Mouse (Mus musculus) heart, postnatal 0 days (tissue): ENCODE measurements around the gene Prkaca. TPM values are rescaled to one million over a fixed set of nuclear protein-coding genes. Genes with fewer than 3 reads are reported as not detected.
A peak's percentile ranks its signal among the peaks of the same experiment; 100 is the strongest.

ENCODE experiments used
- ATAC-seq: fragments of 200-750 bp; cut with Nextera tagmentation; 2 replicates; pipeline ENCODE4 v1.8.0; 2017; ENCODE audit warnings: low read depth, moderate number of reproducible peaks, moderate library complexity; ENCODE audit not compliant: insufficient read depth
- DNase-seq: peaks from one replicate; pipeline ENCODE4 v3.0.0-alpha.2; 2016; ENCODE audit warnings: low spot score
- H3K27ac ChIP-seq: fragments of 300-500 bp; sonication (generic); 2 replicates; pipeline ENCODE4 v1.5.1; 2014; ENCODE audit warnings: low read depth, mild to moderate bottlenecking
- H3K27me3 ChIP-seq: fragments of 300-500 bp; sonication (generic); 2 replicates; pipeline ENCODE4 v1.6.1; 2014; ENCODE audit warnings: low read length, mixed read lengths; ENCODE audit not compliant: control insufficient read depth, insufficient read depth
- H3K36me3 ChIP-seq: fragments of 300-500 bp; sonication (generic); replicated peaks from 2 replicates; pipeline ENCODE4 v1.6.1; 2014; ENCODE audit warnings: low read length, mixed read lengths; ENCODE audit not compliant: control insufficient read depth, insufficient read depth
- H3K4me1 ChIP-seq: fragments of 300-500 bp; sonication (generic); 2 replicates; pipeline ENCODE4 v1.6.1; 2014; ENCODE audit warnings: antibody characterized with exemption; ENCODE audit not compliant: control insufficient read depth, insufficient read depth
- H3K4me2 ChIP-seq: fragments of 300-500 bp; sonication (generic); 2 replicates; pipeline ENCODE4 v1.6.1; 2014; ENCODE audit warnings: low read depth, mild to moderate bottlenecking, low read length, moderate library complexity
- H3K4me3 ChIP-seq: fragments of 300-500 bp; sonication (generic); 2 replicates; pipeline ENCODE4 v1.5.1; 2014; ENCODE audit warnings: low read depth, low read length
- H3K9ac ChIP-seq: fragments of 300-500 bp; sonication (generic); replicated peaks from 2 replicates; pipeline ENCODE4 v1.6.1; 2014; ENCODE audit warnings: low read depth, low read length, mixed read lengths
- H3K9me3 ChIP-seq: fragments of 300-500 bp; sonication (generic); replicated peaks from 2 replicates; pipeline ENCODE4 v1.6.1; 2016; ENCODE audit warnings: low read length; ENCODE audit not compliant: control insufficient read depth
- CTCF ChIP-seq: IDR thresholded peaks from 2 replicates; pipeline ENCODE4 v1.5.1; 2016; ENCODE audit warnings: antibody characterized with exemption, control low read depth, low read depth
- EP300 ChIP-seq: IDR thresholded peaks from 2 replicates; pipeline ENCODE4 v1.6.1; 2016; ENCODE audit warnings: antibody characterized with exemption, low read depth
- WGBS: fragments of 180-500 bp; shearing (Covaris S2); extraction: QIAGEN DNeasy Blood & Tissue Kit; methylation state at CpG from one replicate; pipeline ENCODE4 v1.1.7; 2014; 5-methylcytosine and 5-hydroxymethylcytosine counted together
- microRNA counts: library from miRNA; unstranded; fragments of <30 nt; microRNA quantifications from one replicate; lab custom pipeline; 2015
- microRNA-seq: library from miRNA; unstranded; fragments of <30 nt; microRNA quantifications from one replicate; pipeline ENCODE4, GENCODE M21; 2016
- polyA plus RNA-seq: library from polyadenylated mRNA; unstranded; fragments of >200 nt; fragmentation: Nextera tagmentation; extraction: Ambion mirVana; gene quantifications from 2 replicates; pipeline ENCODE4 v1.2.1, GENCODE M21; 2015
- total RNA-seq: library from RNA; depleted of rRNA; stranded (reverse); fragments of >200 nt; gene quantifications from 2 replicates; pipeline ENCODE4 v1.2.3, GENCODE M21; 2014; ENCODE audit warnings: low replicate concordance; rRNA removed

The Prkaca gene
- total and polyA plus RNA-seq, 2 experiments from 2014 or later = 246 to 312 TPM

GRCm38 (mm10) chr8:84042948-84043342, 70.2 kb downstream of the Prkaca start:
- H3K27ac ChIP-seq = no peak overlapping the region
- no peaks in the 10 kb centered on the region for H3K9me3 ChIP-seq
- H3K4me2 ChIP-seq = peak overlapping the region; percentile 66
- no peak for DNase-seq
- ATAC-seq = no peak
- 27% methylated on average over 12 of the region's 12 CpGs for WGBS
- no peaks in the 10 kb centered on the region for H3K36me3 ChIP-seq
- TF ChIP-seq EP300 (no peak), CTCF (no peak)
- peak overlapping the region; percentile 39 for H3K4me3 ChIP-seq
- H3K4me1 ChIP-seq = peaks cover 14% of the 10 kb centered on the region
- H3K27me3 ChIP-seq = peaks cover 28% of the 10 kb centered on the region
- H3K9ac ChIP-seq = no peak overlapping the region

- H3K9ac ChIP-seq = no peak overlapping the region
Observed at GRCm38 (mm10) chr8:84044103-84044502, 71.3 kb downstream of the Prkaca start.

GRCm38 (mm10) chr8:84044900-84045299, 72.1 kb downstream of the Prkaca start, which contains the start of gene Rln3:
Rln3 (minus strand) TSS chr8:84045000.
- peaks cover 28% of the 10 kb centered on the region for H3K27me3 ChIP-seq
- no peak within 1 kb of the TSS for H3K9ac ChIP-seq
- no peaks in the 10 kb centered on the region for H3K36me3 ChIP-seq
- WGBS = 12% methylated on average over 9 of the region's 9 CpGs
- H3K4me2 ChIP-seq = peak within 1 kb of the TSS; percentile 5; the same call in 1 of the 2 replicates
- H3K27ac ChIP-seq = no peak within 1 kb of the TSS
- no peak within 1 kb of the TSS for H3K4me3 ChIP-seq
- no peak for DNase-seq
- no peak for ATAC-seq
- no peaks in the 10 kb centered on the region for H3K4me1 ChIP-seq
- H3K9me3 ChIP-seq = no peaks in the 10 kb centered on the region
- TF ChIP-seq EP300 (no peak), CTCF (no peak)

More at GRCm38 (mm10) chr8:84044103-84044502, 71.3 kb downstream of the Prkaca start:
- DNase-seq (no peak), ATAC-seq (no peak)
- H3K27me3 ChIP-seq = peaks cover 28% of the 10 kb centered on the region
- TF ChIP-seq EP300 = no peak
- 0 out of 2 replicates have a peak, but pooled peaks have one; percentile 3 for TF ChIP-seq CTCF
- H3K36me3 ChIP-seq = no peaks in the 10 kb centered on the region
- H3K4me1 ChIP-seq = peaks cover 3% of the 10 kb centered on the region; the same call in 1 of the 2 replicates
- no peak overlapping the region for H3K4me3 ChIP-seq
- H3K27ac ChIP-seq = no peak overlapping the region
- no peak overlapping the region for H3K4me2 ChIP-seq
- WGBS = 15% methylated on average over 7 of the region's 7 CpGs
- no peaks in the 10 kb centered on the region for H3K9me3 ChIP-seq

MicroRNA genes within 50 kb of the gene (microRNA counts, 519-probe panel; counts per million panel counts)
- not detected for microRNA mmu-miR-1199 (lab: Ali Mortazavi, UCI)

Small RNAs within 50 kb of the gene (microRNA-seq; reads per million reads assigned to microRNA genes)
- not detected for gene Gm44330
- not detected for gene Gm44450
- gene Mir1199 = not detected
- gene Mir8111 = 4.1 reads per million, percentile 18 among the genes with 10 or more reads in this experiment

Other genes with a start within 250 kb of the Prkaca start
- gene Adgre5, start 231.7 kb upstream of the Prkaca start, total RNA-seq = 46.4 and 51.2 TPM in 2 replicates
- 35.3 and 35.8 TPM in 2 replicates for gene Adgre5, start 231.7 kb upstream of the Prkaca start, polyA plus RNA-seq
- 28.7 and 58.4 TPM in 2 replicates for gene Adgrl1, start 72.9 kb upstream of the Prkaca start, total RNA-seq
- gene Adgrl1, start 72.9 kb upstream of the Prkaca start, polyA plus RNA-seq = 3.8 and 4.4 TPM in 2 replicates
- 0.08 and 1.3 TPM in 2 replicates for gene Gm10644, start 17.8 kb upstream of the Prkaca start, total RNA-seq
- gene Gm10644, start 17.8 kb upstream of the Prkaca start, polyA plus RNA-seq = 0.41 and 0.42 TPM in 2 replicates
- 109 and 155 TPM in 2 replicates for gene Asf1b, start 17.5 kb upstream of the Prkaca start, total RNA-seq
- gene Asf1b, start 17.5 kb upstream of the Prkaca start, polyA plus RNA-seq = 19.2 and 21.5 TPM in 2 replicates
- gene Samd1, start 24.7 kb downstream of the Prkaca start, total RNA-seq = 46.3 and 52.0 TPM in 2 replicates
- 3.6 and 3.7 TPM in 2 replicates for gene Samd1, start 24.7 kb downstream of the Prkaca start, polyA plus RNA-seq
- gene 1700067K01Rik, start 28.5 kb downstream of the Prkaca start, total RNA-seq = not detected in 2 replicates
- 0.96 and 1.3 TPM in 2 replicates for gene 1700067K01Rik, start 28.5 kb downstream of the Prkaca start, polyA plus RNA-seq
- gene 2210011C24Rik, start 39.2 kb downstream of the Prkaca start, total RNA-seq = 17.8 TPM in 1 of 2 replicates, not detected in the other
- gene 2210011C24Rik, start 39.2 kb downstream of the Prkaca start, polyA plus RNA-seq = 0.48 and 0.88 TPM in 2 replicates
- gene Palm3, start 48.5 kb downstream of the Prkaca start, total RNA-seq = not detected in 2 replicates
- gene Palm3, start 48.5 kb downstream of the Prkaca start, polyA plus RNA-seq = 0.33 and 0.41 TPM in 2 replicates
- 3.9 and 5.6 TPM in 2 replicates for gene Il27ra, start 69.6 kb downstream of the Prkaca start, total RNA-seq
- 2.6 and 3.6 TPM in 2 replicates for gene Il27ra, start 69.6 kb downstream of the Prkaca start, polyA plus RNA-seq
- gene Rln3, start 72.0 kb downstream of the Prkaca start, total RNA-seq = not detected in 2 replicates
- not detected in 2 replicates for gene Rln3, start 72.0 kb downstream of the Prkaca start, polyA plus RNA-seq
- gene Gm10643, start 92.1 kb downstream of the Prkaca start, total RNA-seq = 1.3 and 3.8 TPM in 2 replicates
- gene Gm10643, start 92.1 kb downstream of the Prkaca start, polyA plus RNA-seq = 1.0 and 1.7 TPM in 2 replicates
- 11.7 and 15.3 TPM in 2 replicates for gene Rfx1, start 93.8 kb downstream of the Prkaca start, total RNA-seq
- 2.3 and 2.4 TPM in 2 replicates for gene Rfx1, start 93.8 kb downstream of the Prkaca start, polyA plus RNA-seq
- 16.1 and 29.3 TPM in 2 replicates for gene Dcaf15, start 131.8 kb downstream of the Prkaca start, total RNA-seq
- 2.9 and 3.3 TPM in 2 replicates for gene Dcaf15, start 131.8 kb downstream of the Prkaca start, polyA plus RNA-seq
- not detected in 2 replicates for gene Podnl1, start 153.0 kb downstream of the Prkaca start, total RNA-seq
- 0.04 TPM in 2 replicates for gene Podnl1, start 153.0 kb downstream of the Prkaca start, polyA plus RNA-seq
- gene Cc2d1a, start 174.9 kb downstream of the Prkaca start, total RNA-seq = 13.1 and 17.1 TPM in 2 replicates
- gene Cc2d1a, start 174.9 kb downstream of the Prkaca start, polyA plus RNA-seq = 8.4 and 10.2 TPM in 2 replicates
- 0.43 TPM in 1 of 2 replicates, not detected in the other for gene 4930432K21Rik, start 175.0 kb downstream of the Prkaca start, total RNA-seq
- 0.34 and 0.48 TPM in 2 replicates for gene 4930432K21Rik, start 175.0 kb downstream of the Prkaca start, polyA plus RNA-seq
- gene Nanos3, start 212.2 kb downstream of the Prkaca start, total RNA-seq = 1.4 TPM in 1 of 2 replicates, not detected in the other
- gene Nanos3, start 212.2 kb downstream of the Prkaca start, polyA plus RNA-seq = 4.6 and 6.0 TPM in 2 replicates